Mouse (Mus musculus) forebrain, embryonic 12.5 days (tissue): ENCODE results near the gene Gm10277. TPM values are rescaled to one million over a fixed set of nuclear protein-coding genes. Genes with fewer than 3 reads are reported as not detected.

ENCODE experiments used
- ATAC-seq: fragments of 200-750 bp; cut with Nextera tagmentation; 2 replicates; pipeline ENCODE4 v1.8.0; 2017; ENCODE audit warnings: moderate TSS enrichment; ENCODE audit not compliant: low FRiP score
- H3K27ac ChIP-seq: fragments of 300-500 bp; sonication (generic); 2 replicates; pipeline ENCODE4 v1.5.1; 2016; ENCODE audit warnings: mild to moderate bottlenecking
- H3K27me3 ChIP-seq: fragments of 300-500 bp; sonication (generic); 2 replicates; pipeline ENCODE4 v1.6.1; 2016; ENCODE audit warnings: mild to moderate bottlenecking
- H3K36me3 ChIP-seq: fragments of 300-500 bp; sonication (generic); replicated peaks from 2 replicates; pipeline ENCODE4 v1.6.1; 2016; ENCODE audit warnings: mild to moderate bottlenecking
- H3K4me1 ChIP-seq: fragments of 300-500 bp; sonication (generic); 2 replicates; pipeline ENCODE4 v1.6.1; 2016
- H3K4me2 ChIP-seq: fragments of 300-500 bp; sonication (generic); 2 replicates; pipeline ENCODE4 v1.6.1; 2016; ENCODE audit warnings: mild to moderate bottlenecking, moderate library complexity
- H3K4me3 ChIP-seq: fragments of 300-500 bp; sonication (generic); replicated peaks from 2 replicates; pipeline ENCODE4 v1.5.1; 2016; ENCODE audit warnings: mild to moderate bottlenecking
- H3K9ac ChIP-seq: fragments of 300-500 bp; sonication (generic); 2 replicates; pipeline ENCODE4 v1.6.1; 2016; ENCODE audit warnings: mild to moderate bottlenecking
- H3K9me3 ChIP-seq: fragments of 300-500 bp; sonication (generic); 2 replicates; pipeline ENCODE4 v1.6.1; 2016
- WGBS: fragments of 180-500 bp; shearing (Covaris S2); methylation state at CpG from one replicate; pipeline ENCODE4 v1.1.7; 2016; 5-methylcytosine and 5-hydroxymethylcytosine counted together
- polyA plus RNA-seq: library from polyadenylated mRNA; unstranded; fragments of >200 nt; fragmentation: Nextera tagmentation; extraction: Ambion mirVana; gene quantifications from 2 replicates; pipeline ENCODE4 v1.2.1, GENCODE M21; 2016

The Gm10277 gene
- polyA plus RNA-seq, 1 experiment from 2014 or later = 2.9 TPM

DNA sequence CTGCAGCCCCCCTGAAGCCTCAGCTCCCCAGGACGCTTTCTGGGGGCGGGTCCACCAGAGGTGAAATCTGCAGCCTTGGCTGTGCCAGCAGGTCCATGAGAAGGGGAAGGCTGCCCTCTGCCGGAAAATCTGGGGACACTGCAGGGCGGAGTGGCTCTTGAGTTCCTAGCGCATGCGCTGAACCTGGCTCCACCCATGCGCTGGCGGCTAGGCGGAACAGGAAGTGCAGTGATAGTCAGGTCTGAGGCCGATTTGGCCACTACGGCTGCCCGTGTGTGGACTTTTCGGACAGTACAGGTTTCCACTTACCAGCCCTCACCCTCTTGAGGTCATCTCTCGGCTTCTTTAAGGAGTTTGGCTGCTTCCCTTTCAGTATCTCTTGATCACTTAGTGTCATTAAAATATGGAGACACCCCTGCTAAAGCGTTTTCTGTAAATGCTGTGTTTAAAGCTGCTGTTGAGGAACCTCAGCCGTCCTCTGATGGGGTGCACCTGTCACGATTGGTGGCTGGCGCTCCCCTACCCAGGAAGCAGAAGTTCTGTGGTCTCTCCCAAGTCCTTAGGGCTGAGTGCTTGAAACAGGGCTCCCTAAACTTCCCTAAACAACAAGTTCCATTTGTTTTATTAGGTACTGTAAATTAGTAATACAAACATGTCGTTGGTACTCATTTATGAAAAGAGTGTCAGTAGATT lies 5.8 kb upstream of the Gm10277 start:
- Histone ChIP-seq H3K9ac (peak overlapping the region; percentile 57), H3K36me3 (no peaks in the 10 kb centered on the region), H3K27ac (peak overlapping the region; percentile 47; the same call in 1 of the 2 replicates), H3K4me3 (peak overlapping the region; percentile 45), H3K4me1 (peaks cover 37% of the 10 kb centered on the region), H3K27me3 (no peaks in the 10 kb centered on the region), H3K9me3 (no peaks in the 10 kb centered on the region), H3K4me2 (peak overlapping the region; percentile 59)
- peak; percentile 88 for ATAC-seq
- WGBS = 4% methylated on average over 19 of the region's 19 CpGs

- Histone ChIP-seq H3K4me3 (no peak overlapping the region), H3K9me3 (no peaks in the 10 kb centered on the region), H3K27me3 (no peaks in the 10 kb centered on the region), H3K9ac (peak overlapping the region; percentile 4; the same call in 1 of the 2 replicates), H3K4me1 (peaks cover 37% of the 10 kb centered on the region), H3K36me3 (no peaks in the 10 kb centered on the region), H3K4me2 (peak overlapping the region; percentile 59; the same call in 1 of the 2 replicates), H3K27ac (peak overlapping the region; percentile 83)
- WGBS = 67% methylated on average over 7 of the region's 7 CpGs
- ATAC-seq = no peak
These were observed 5.0 kb upstream of the Gm10277 start for GRCm38 (mm10) chr11:77792566-77792909.

- Histone ChIP-seq H3K27ac (peak overlapping the region; percentile 83), H3K9me3 (no peaks in the 10 kb centered on the region), H3K4me2 (peak overlapping the region; percentile 13; the same call in 1 of the 2 replicates), H3K27me3 (no peaks in the 10 kb centered on the region), H3K4me3 (no peak overlapping the region), H3K4me1 (peaks cover 37% of the 10 kb centered on the region), H3K36me3 (no peaks in the 10 kb centered on the region), H3K9ac (peak overlapping the region; percentile 33)
- ATAC-seq = no peak
- 49% methylated on average over 12 of the region's 12 CpGs for WGBS
These were observed 4.4 kb upstream of the Gm10277 start for GRCm38 (mm10) chr11:77791752-77792565.

GRCm38 (mm10) chr11:77791241-77791727 lies 3.7 kb upstream of the Gm10277 start:
- no peaks in the 10 kb centered on the region for H3K9me3 ChIP-seq
- H3K4me3 ChIP-seq = no peak overlapping the region
- no peaks in the 10 kb centered on the region for H3K36me3 ChIP-seq
- H3K27me3 ChIP-seq = no peaks in the 10 kb centered on the region
- WGBS = 18% methylated on average over 8 of the region's 8 CpGs
- peaks cover 41% of the 10 kb centered on the region for H3K4me1 ChIP-seq
- H3K4me2 ChIP-seq = 0 out of 2 replicates have a peak overlapping the region, but pooled peaks have one; percentile 13
- peak overlapping the region; percentile 33; the same call in 1 of the 2 replicates for H3K9ac ChIP-seq
- ATAC-seq = 0 out of 2 replicates have a peak, but pooled peaks have one; percentile 19
- peak overlapping the region; percentile 83 for H3K27ac ChIP-seq

GRCm38 (mm10) chr11:77790286-77790685 lies 2.7 kb upstream of the Gm10277 start:
- H3K9me3 ChIP-seq = no peaks in the 10 kb centered on the region
- H3K4me2 ChIP-seq = no peak overlapping the region
- no peaks in the 10 kb centered on the region for H3K36me3 ChIP-seq
- H3K9ac ChIP-seq = no peak overlapping the region
- WGBS = 54% methylated on average over 9 of the region's 9 CpGs
- H3K27me3 ChIP-seq = no peaks in the 10 kb centered on the region
- H3K27ac ChIP-seq = peak overlapping the region; percentile 83
- no peak for ATAC-seq
- no peak overlapping the region for H3K4me3 ChIP-seq
- H3K4me1 ChIP-seq = peaks cover 51% of the 10 kb centered on the region

- Histone ChIP-seq H3K4me1 (peaks cover 55% of the 10 kb centered on the region), H3K9me3 (no peaks in the 10 kb centered on the region), H3K36me3 (no peaks in the 10 kb centered on the region), H3K27me3 (no peaks in the 10 kb centered on the region), H3K4me3 (no peak overlapping the region), H3K4me2 (no peak overlapping the region), H3K27ac (no peak overlapping the region), H3K9ac (no peak overlapping the region)
- ATAC-seq = no peak
- 92% methylated on average over 5 of the region's 5 CpGs for WGBS
These were observed 2.0 kb upstream of the Gm10277 start for GRCm38 (mm10) chr11:77789512-77789911.

GRCm38 (mm10) chr11:77785768-77786561 lies 1.6 kb downstream of the Gm10277 start:
- no peak for ATAC-seq
- Histone ChIP-seq H3K4me2 (no peak overlapping the region), H3K4me1 (peaks cover 42% of the 10 kb centered on the region), H3K9me3 (no peaks in the 10 kb centered on the region), H3K4me3 (no peak overlapping the region), H3K36me3 (no peaks in the 10 kb centered on the region), H3K27me3 (no peaks in the 10 kb centered on the region), H3K27ac (peak overlapping the region; percentile 61), H3K9ac (0 out of 2 replicates have a peak overlapping the region, but pooled peaks have one; percentile 17)
- WGBS = 61% methylated on average over 7 of the region's 7 CpGs

- no peak overlapping the region for H3K9ac ChIP-seq
- no peak for ATAC-seq
- H3K4me1 ChIP-seq = peaks cover 40% of the 10 kb centered on the region
- 0 out of 2 replicates have a peak overlapping the region, but pooled peaks have one; percentile 61 for H3K27ac ChIP-seq
- peaks cover 5% of the 10 kb centered on the region; the same call in 1 of the 2 replicates for H3K36me3 ChIP-seq
- H3K27me3 ChIP-seq = no peaks in the 10 kb centered on the region
- no peak overlapping the region for H3K4me2 ChIP-seq
- 24% methylated on average over 5 of the region's 5 CpGs for WGBS
- no peak overlapping the region for H3K4me3 ChIP-seq
- no peaks in the 10 kb centered on the region for H3K9me3 ChIP-seq
These were observed 2.2 kb downstream of the Gm10277 start for GRCm38 (mm10) chr11:77785396-77785767.

- Histone ChIP-seq H3K9me3 (no peaks in the 10 kb centered on the region), H3K4me1 (peaks cover 37% of the 10 kb centered on the region)
These were observed 2.7 kb downstream of the Gm10277 start for GRCm38 (mm10) chr11:77784894-77785293.

DNA sequence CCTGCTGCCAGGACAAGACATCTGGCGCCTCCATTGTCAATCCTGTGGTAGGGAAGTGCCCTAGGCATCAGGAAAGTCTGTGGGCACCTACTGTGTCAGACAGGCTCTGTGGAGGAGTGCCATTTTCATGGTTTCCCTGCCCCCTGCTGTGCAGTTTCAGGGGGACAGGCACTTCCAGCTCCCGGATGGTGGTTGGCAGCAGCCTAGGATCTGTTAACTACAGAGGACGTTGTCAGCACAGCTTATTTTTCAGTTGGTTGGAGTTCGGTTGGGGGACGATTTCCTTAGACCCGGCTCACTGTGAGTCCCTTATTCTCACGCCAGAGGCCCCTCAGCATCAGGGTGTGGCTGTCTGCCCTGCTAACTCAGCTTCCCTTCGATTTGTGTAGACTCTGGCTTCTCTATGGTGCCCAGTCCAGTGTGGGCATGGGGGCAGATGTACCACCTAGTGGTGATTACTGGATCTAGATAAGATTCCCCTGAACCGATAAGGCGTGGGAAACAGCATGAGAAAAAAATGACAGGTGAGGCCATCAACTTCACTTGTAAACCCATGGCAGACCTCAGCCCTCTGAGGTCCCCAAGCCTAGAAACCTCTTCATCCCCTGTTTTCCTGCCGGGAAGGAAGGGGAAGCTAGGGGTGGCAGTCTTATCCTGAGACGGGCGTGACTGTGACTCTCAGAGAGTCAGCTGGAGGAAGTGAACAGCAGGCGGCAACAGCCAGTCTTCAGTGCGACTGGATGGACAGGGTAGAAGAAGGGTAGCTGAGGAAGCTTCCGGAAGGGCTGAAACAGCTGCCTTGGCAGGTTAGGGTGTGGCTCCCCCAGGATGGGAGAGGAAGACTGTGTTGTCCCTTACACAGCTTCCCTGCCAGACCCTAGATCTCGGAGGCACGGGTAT lies 3.5 kb downstream of the Gm10277 start:
- Histone ChIP-seq H3K36me3 (peaks cover 5% of the 10 kb centered on the region; the same call in 1 of the 2 replicates), H3K27ac (0 out of 2 replicates have a peak overlapping the region, but pooled peaks have one; percentile 47), H3K27me3 (no peaks in the 10 kb centered on the region), H3K9me3 (no peaks in the 10 kb centered on the region), H3K9ac (no peak overlapping the region), H3K4me2 (no peak overlapping the region), H3K4me1 (peaks cover 37% of the 10 kb centered on the region), H3K4me3 (no peak overlapping the region)
- 64% methylated on average over 18 of the region's 18 CpGs for WGBS
- ATAC-seq = no peak

More at GRCm38 (mm10) chr11:77784894-77785293, 2.7 kb downstream of the Gm10277 start:
- no peak for ATAC-seq
- no peaks in the 10 kb centered on the region for H3K27me3 ChIP-seq
- no peak overlapping the region for H3K9ac ChIP-seq
- peaks cover 5% of the 10 kb centered on the region; the same call in 1 of the 2 replicates for H3K36me3 ChIP-seq
- H3K4me2 ChIP-seq = no peak overlapping the region
- 85% methylated on average over 9 of the region's 9 CpGs for WGBS
- H3K27ac ChIP-seq = no peak overlapping the region; the same call in 1 of the 2 replicates
- H3K4me3 ChIP-seq = no peak overlapping the region

DNA sequence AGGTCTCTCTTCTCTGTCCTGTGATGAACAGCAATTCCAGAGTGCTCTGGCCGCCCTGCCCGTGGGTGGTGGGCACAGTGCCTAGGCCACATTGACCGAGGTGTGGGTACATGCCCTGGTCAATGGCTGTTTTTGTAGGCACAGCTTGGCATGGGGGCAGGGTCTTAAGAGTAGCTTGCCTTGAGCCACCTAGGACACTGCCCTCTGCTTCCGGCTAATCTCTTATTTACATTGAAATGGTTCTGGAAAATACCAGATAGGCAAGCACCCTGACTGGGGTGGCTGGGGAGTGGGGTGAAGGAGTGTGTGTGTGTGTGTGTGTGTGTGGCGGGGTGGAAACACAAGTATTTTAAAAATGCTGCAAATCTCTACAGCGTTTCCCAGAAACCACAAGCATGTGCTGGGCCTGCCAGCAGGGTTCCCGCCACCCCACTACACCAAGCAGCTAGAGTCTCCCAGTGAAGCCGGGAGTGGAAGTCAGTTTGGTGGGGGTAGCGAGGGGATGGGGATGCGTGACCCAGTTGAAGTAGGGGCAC lies 4.3 kb downstream of the Gm10277 start:
- no peak overlapping the region for H3K4me2 ChIP-seq
- peaks cover 9% of the 10 kb centered on the region for H3K36me3 ChIP-seq
- no peak overlapping the region for H3K4me3 ChIP-seq
- 0 out of 2 replicates have a peak overlapping the region, but pooled peaks have one; percentile 47 for H3K27ac ChIP-seq
- WGBS = 71% methylated on average over 10 of the region's 10 CpGs
- H3K9me3 ChIP-seq = no peaks in the 10 kb centered on the region
- H3K27me3 ChIP-seq = no peaks in the 10 kb centered on the region
- H3K9ac ChIP-seq = no peak overlapping the region
- ATAC-seq = no peak
- peaks cover 37% of the 10 kb centered on the region for H3K4me1 ChIP-seq
